Mouse (Mus musculus) adipose tissue, adult 10 weeks (tissue): ENCODE measurements around the gene Ms4a6c. TPM values are rescaled to one million over a fixed set of nuclear protein-coding genes. Genes with fewer than 3 reads are reported as not detected.

Experiments
- polyA plus RNA-seq: library from polyadenylated mRNA; stranded (reverse); fragments of 350-450 nt; fragmentation: Illumina TruSeq; extraction: RNeasy Lipid Tissue Mini Kit (QIAGEN cat#74804); gene quantifications from one replicate; pipeline ENCODE4 v1.2.3, GENCODE M21; 2014; ENCODE audit warnings: low read depth, low replicate concordance

Ms4a6c gene
- polyA plus RNA-seq, result 12.9 TPM

GRCm38 (mm10) chr19:11469215-11469614 is at the start of gene Ms4a6c:
Ms4a6c (plus strand) TSS chr19:11469366.

GRCm38 (mm10) chr19:11443338-11443737 is 25.8 kb upstream of the Ms4a6c start, which contains the start of gene Ms4a4b:
Ms4a4b (plus strand) TSS chr19:11443553.

GRCm38 (mm10) chr19:11485746-11486145 is 16.6 kb downstream of the Ms4a6c start, which contains the start of gene Gm8369:
Gm8369 (plus strand) TSS chr19:11485938.

GRCm38 (mm10) chr19:11516246-11516645 is 47.1 kb downstream of the Ms4a6c start, which contains the start of gene Ms4a6b:
Ms4a6b (plus strand) TSS chr19:11516512.

Other genes starting within 250 kb of the Ms4a6c start
- not detected for gene Ms4a12, start 236.9 kb upstream of the Ms4a6c start, polyA plus RNA-seq
- 0.27 TPM for gene Ms4a1, start 203.1 kb upstream of the Ms4a6c start, polyA plus RNA-seq
- gene Ms4a5, start 185.5 kb upstream of the Ms4a6c start, polyA plus RNA-seq, result 6.4 TPM
- 7.3 TPM for gene Ms4a14, start 154.9 kb upstream of the Ms4a6c start, polyA plus RNA-seq
- gene Ms4a7, start 133.2 kb upstream of the Ms4a6c start, polyA plus RNA-seq, result 9.0 TPM
- gene Ms4a4a, start 93.8 kb upstream of the Ms4a6c start, polyA plus RNA-seq, result 6.6 TPM
- gene Ms4a4c, start 64.6 kb upstream of the Ms4a6c start, polyA plus RNA-seq, result 1.2 TPM
- 4.1 TPM for gene Ms4a4b, start 25.8 kb upstream of the Ms4a6c start, polyA plus RNA-seq
- 0.84 TPM for gene Gm8369, start 16.6 kb downstream of the Ms4a6c start, polyA plus RNA-seq
- gene Ms4a6b, start 47.1 kb downstream of the Ms4a6c start, polyA plus RNA-seq, result 11.3 TPM
- 20.0 TPM for gene Ms4a4d, start 67.4 kb downstream of the Ms4a6c start, polyA plus RNA-seq
- gene Ms4a6d, start 135.5 kb downstream of the Ms4a6c start, polyA plus RNA-seq, result 5.1 TPM
- 0.12 TPM for gene Ms4a2, start 154.4 kb downstream of the Ms4a6c start, polyA plus RNA-seq
- not detected for gene Ms4a3, start 171.5 kb downstream of the Ms4a6c start, polyA plus RNA-seq
- gene Oosp2, start 191.2 kb downstream of the Ms4a6c start, polyA plus RNA-seq, result not detected
- gene Oosp1, start 221.8 kb downstream of the Ms4a6c start, polyA plus RNA-seq, result not detected
- gene Oosp3, start 227.7 kb downstream of the Ms4a6c start, polyA plus RNA-seq, result not detected